Mouse (Mus musculus) lung, adult 2 months (tissue): Measurements from ENCODE around the gene Gpr3.

Experiments used
- CTCF ChIP-seq: fragments of 200-500 bp; IDR thresholded peaks from 2 replicates; pipeline ENCODE4 v1.5.1; 2011; ENCODE audit warnings: mild to moderate bottlenecking, low read length, control low read depth; ENCODE audit not compliant: insufficient read depth
- POLR2A ChIP-seq: fragments of 200-500 bp; IDR thresholded peaks from 2 replicates; pipeline ENCODE4 v1.6.1; 2011; ENCODE audit warnings: low read depth, mild to moderate bottlenecking, control low read depth, low read length, borderline replicate concordance; ENCODE audit errors: extremely low read depth

DNA sequence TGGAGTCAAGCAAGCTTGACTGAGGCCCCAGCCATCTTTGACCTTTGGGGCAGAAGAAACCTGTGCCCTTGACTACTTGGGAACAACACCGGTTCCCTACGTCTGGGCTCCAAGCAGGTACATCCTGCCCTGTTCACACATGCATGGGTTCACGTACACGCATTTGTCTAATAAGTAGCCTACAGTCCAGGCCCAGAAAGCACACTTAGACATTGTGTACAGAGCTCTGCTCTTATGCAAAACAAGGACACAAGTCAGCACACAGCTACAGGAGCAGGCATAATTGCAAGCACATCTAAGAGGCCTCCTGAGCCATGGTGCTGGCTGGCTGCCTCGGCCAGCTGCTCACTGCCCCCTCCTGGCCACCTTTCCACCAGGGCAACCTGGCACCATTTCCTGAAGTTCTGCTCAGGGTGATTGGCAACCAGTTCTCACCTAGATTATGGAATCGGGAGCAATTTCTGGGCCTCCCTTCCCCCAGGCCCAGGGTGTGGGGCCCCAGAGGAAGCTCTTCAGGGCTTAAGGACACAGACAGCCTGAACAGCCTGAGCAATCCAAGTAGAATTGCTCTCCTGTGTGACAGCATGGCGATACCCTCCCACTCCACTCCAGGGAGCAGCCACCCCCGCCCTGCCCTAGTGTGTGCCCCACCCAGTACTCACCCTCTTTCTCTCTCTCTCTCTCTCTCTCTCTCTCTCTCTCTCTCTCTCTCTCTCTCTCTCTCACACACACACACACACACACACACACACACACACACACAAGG lies 11.1 kb downstream of the Gpr3 start:
- TF ChIP-seq POLR2A (no peak), CTCF (peak; percentile 72)
